ENCODE assay signal across 25 mouse cellular contexts in genomic region chr2:69228635-69229034, GRCm38 (mm10). TPM values are rescaled to one million over a fixed set of nuclear protein-coding genes. Genes with fewer than 3 reads are reported as not detected.
DNase-seq lines count a peak whose midpoint lies in the region; ATAC-seq and TF ChIP-seq lines count a peak whose summit lies in the region.
"Had no signal": no experiment of that assay in that cellular context is flagged by ENCODE, and none has a peak within 500 bp of the region (broad histone marks: within the 10 kb centered on the region; RNA-seq: fewer than 3 reads in every experiment).

No protein-coding gene starts in this region.

- H3K4me3 ChIP-seq in hindbrain, embryonic 13.5 days, result no peak overlapping the region
- H3K4me3 ChIP-seq in hindbrain, embryonic 12.5 days, result no peak overlapping the region
- no peak overlapping the region for H3K4me3 ChIP-seq in midbrain, embryonic 14.5 days (replicated peaks; ENCODE audit: low read depth, low read length)
- H3K4me3 ChIP-seq in midbrain, embryonic 10.5 days, result no peak overlapping the region
- H3K4me3 ChIP-seq in hindbrain, postnatal 0 days (ENCODE audit: low read length), result no peak overlapping the region
- H3K4me3 ChIP-seq in neural tube, embryonic 15.5 days (replicated peaks), result no peak overlapping the region
- H3K4me3 ChIP-seq: embryonic facial prominence, embryonic 13.5 days; forebrain, embryonic 13.5 days; heart, adult 2 months; heart, embryonic 15.5 days had no signal

- no peaks in the 10 kb centered on the region for H3K9me3 ChIP-seq in hindbrain, embryonic 13.5 days
- no peaks in the 10 kb centered on the region for H3K9me3 ChIP-seq in hindbrain, embryonic 12.5 days (replicated peaks)
- H3K9me3 ChIP-seq in midbrain, embryonic 14.5 days (ENCODE audit: control insufficient read depth, low read length), result no peaks in the 10 kb centered on the region
- H3K9me3 ChIP-seq in midbrain, embryonic 10.5 days (replicated peaks), result no peaks in the 10 kb centered on the region
- H3K9me3 ChIP-seq in hindbrain, postnatal 0 days (ENCODE audit: low read length), result no peaks in the 10 kb centered on the region
- no peaks in the 10 kb centered on the region for H3K9me3 ChIP-seq in neural tube, embryonic 15.5 days (replicated peaks)
- H3K9me3 ChIP-seq: embryonic facial prominence, embryonic 13.5 days; forebrain, embryonic 13.5 days; heart, embryonic 15.5 days had no signal

- H3K4me2 ChIP-seq in hindbrain, embryonic 13.5 days, result no peak overlapping the region
- H3K4me2 ChIP-seq in hindbrain, embryonic 12.5 days (replicated peaks), result no peak overlapping the region
- H3K4me2 ChIP-seq in midbrain, embryonic 14.5 days (ENCODE audit: low read length), result no peak overlapping the region
- H3K4me2 ChIP-seq in hindbrain, postnatal 0 days (ENCODE audit: low read depth, low read length), result no peak overlapping the region
- H3K4me2 ChIP-seq in neural tube, embryonic 15.5 days, result no peak overlapping the region
- H3K4me2 ChIP-seq: embryonic facial prominence, embryonic 13.5 days; forebrain, embryonic 13.5 days; heart, embryonic 11.5 days; heart, embryonic 15.5 days had no signal

- WGBS in hindbrain, embryonic 13.5 days, result 57% methylated on average over 6 of the region's 6 CpGs
- WGBS in hindbrain, embryonic 12.5 days, result 72% methylated on average over 6 of the region's 6 CpGs
- 60% methylated on average over 6 of the region's 6 CpGs for WGBS in midbrain, embryonic 14.5 days
- WGBS in midbrain, embryonic 10.5 days, result 82% methylated on average over 6 of the region's 6 CpGs
- 60% methylated on average over 6 of the region's 6 CpGs for WGBS in hindbrain, postnatal 0 days
- WGBS in neural tube, embryonic 15.5 days, result 53% methylated on average over 6 of the region's 6 CpGs

- 0 out of 2 replicates have a peak, but pooled peaks cover 6% of the 10 kb centered on the region for H3K4me1 ChIP-seq in hindbrain, embryonic 13.5 days (replicated peaks)
- no peaks in the 10 kb centered on the region for H3K4me1 ChIP-seq in hindbrain, embryonic 12.5 days
- no peaks in the 10 kb centered on the region for H3K4me1 ChIP-seq in midbrain, embryonic 14.5 days (ENCODE audit: control insufficient read depth, insufficient read depth, low read length)
- H3K4me1 ChIP-seq in midbrain, embryonic 10.5 days, result 0 out of 2 replicates have a peak, but pooled peaks cover 3% of the 10 kb centered on the region
- H3K4me1 ChIP-seq in hindbrain, postnatal 0 days (ENCODE audit: insufficient read depth, low read length), result no peaks in the 10 kb centered on the region
- no peaks in the 10 kb centered on the region for H3K4me1 ChIP-seq in neural tube, embryonic 15.5 days
- H3K4me1 ChIP-seq: embryonic facial prominence, embryonic 13.5 days; heart, embryonic 15.5 days had no signal

- H3K27me3 ChIP-seq in hindbrain, embryonic 13.5 days, result no peaks in the 10 kb centered on the region
- no peaks in the 10 kb centered on the region for H3K27me3 ChIP-seq in hindbrain, embryonic 12.5 days
- H3K27me3 ChIP-seq in midbrain, embryonic 14.5 days (ENCODE audit: control insufficient read depth, insufficient read depth, low read length), result no peaks in the 10 kb centered on the region
- no peaks in the 10 kb centered on the region for H3K27me3 ChIP-seq in midbrain, embryonic 10.5 days (ENCODE audit: low read depth, poor library complexity, severe bottlenecking)
- H3K27me3 ChIP-seq in hindbrain, postnatal 0 days (ENCODE audit: insufficient read depth, low read length), result no peaks in the 10 kb centered on the region
- no peaks in the 10 kb centered on the region for H3K27me3 ChIP-seq in neural tube, embryonic 15.5 days (replicated peaks)
- H3K27me3 ChIP-seq: CH12.LX; embryonic facial prominence, embryonic 13.5 days; heart, embryonic 15.5 days; Patski had no signal

- no peak for TF ChIP-seq CTCF in hindbrain, postnatal 0 days (IDR thresholded peaks at IDR 0.05; ENCODE audit: low read depth)

- H3K36me3 ChIP-seq in hindbrain, embryonic 13.5 days, result no peaks in the 10 kb centered on the region
- H3K36me3 ChIP-seq in hindbrain, embryonic 12.5 days, result no peaks in the 10 kb centered on the region
- H3K36me3 ChIP-seq in midbrain, embryonic 14.5 days (ENCODE audit: control insufficient read depth, insufficient read depth, low read length), result no peaks in the 10 kb centered on the region
- no peaks in the 10 kb centered on the region for H3K36me3 ChIP-seq in midbrain, embryonic 10.5 days
- H3K36me3 ChIP-seq in hindbrain, postnatal 0 days (ENCODE audit: insufficient read depth, low read length), result no peaks in the 10 kb centered on the region
- no peaks in the 10 kb centered on the region for H3K36me3 ChIP-seq in neural tube, embryonic 15.5 days
- H3K36me3 ChIP-seq: embryonic facial prominence, embryonic 13.5 days; heart, embryonic 15.5 days had no signal

- peak; percentile 23 for DNase-seq in midbrain, embryonic 14.5 days
- DNase-seq in midbrain, embryonic 10.5 days (ENCODE audit: low spot score), result no peak
- DNase-seq in hindbrain, postnatal 0 days (ENCODE audit: low spot score), result peak; percentile 13
- DNase-seq: adrenal gland, postnatal 14 days; cerebellum, adult 18-20 months; cerebellum, adult 9-11 months; cerebellum, postnatal 36 days; gastrocnemius, postnatal 14 days; heart, adult 2 months; heart, postnatal 14 days had no signal

- H3K9ac ChIP-seq in hindbrain, embryonic 13.5 days, result no peak overlapping the region
- no peak overlapping the region for H3K9ac ChIP-seq in hindbrain, embryonic 12.5 days
- no peak overlapping the region for H3K9ac ChIP-seq in midbrain, embryonic 14.5 days (replicated peaks; ENCODE audit: low read length)
- no peak overlapping the region for H3K9ac ChIP-seq in hindbrain, postnatal 0 days (replicated peaks; ENCODE audit: low read length)
- H3K9ac ChIP-seq in neural tube, embryonic 15.5 days (replicated peaks), result no peak overlapping the region
- H3K9ac ChIP-seq: embryonic facial prominence, embryonic 13.5 days; forebrain, embryonic 13.5 days; heart, embryonic 15.5 days had no signal

- peak overlapping the region; percentile 66; the same call in 1 of the 2 replicates for H3K27ac ChIP-seq in hindbrain, embryonic 13.5 days
- no peak overlapping the region for H3K27ac ChIP-seq in hindbrain, embryonic 12.5 days
- H3K27ac ChIP-seq in midbrain, embryonic 14.5 days (replicated peaks; ENCODE audit: low read depth, low read length), result peak overlapping the region; percentile 42; the same call in 1 of the 2 replicates
- no peak overlapping the region for H3K27ac ChIP-seq in midbrain, embryonic 10.5 days (replicated peaks)
- no peak overlapping the region for H3K27ac ChIP-seq in hindbrain, postnatal 0 days
- peak overlapping the region; percentile 30; the same call in 1 of the 2 replicates for H3K27ac ChIP-seq in neural tube, embryonic 15.5 days (replicated peaks)
- H3K27ac ChIP-seq: embryonic facial prominence, embryonic 13.5 days; forebrain, embryonic 13.5 days; heart, adult 2 months; heart, embryonic 15.5 days had no signal

- ATAC-seq in hindbrain, embryonic 13.5 days (ENCODE audit: low FRiP score), result peak; percentile 32; the same call in 1 of the 2 replicates
- ATAC-seq in hindbrain, embryonic 12.5 days (ENCODE audit: low FRiP score), result no peak
- ATAC-seq in midbrain, embryonic 14.5 days (ENCODE audit: low FRiP score, low TSS enrichment), result no peak
- no peak for ATAC-seq in hindbrain, postnatal 0 days
- no peak for ATAC-seq in neural tube, embryonic 15.5 days (ENCODE audit: low FRiP score)
- ATAC-seq: activated CD4-positive, CD25-positive, alpha-beta regulatory T cell, adult 4 months; forebrain, embryonic 13.5 days; inflammation-experienced regulatory T-cells, adult 6 months; Patski had no signal

RNA-seq across cellular contexts. Expression of gene G6pc2, which starts 17.8 kb away (rescaled TPM):
- polyA plus RNA-seq in hindbrain, embryonic 13.5 days (2015; fragmentation: Nextera tagmentation; extraction: Ambion mirVana), result 0.14 and 0.31 TPM in 2 replicates
- 0.19 TPM in 1 of 2 replicates, not detected in the other for polyA plus RNA-seq in hindbrain, embryonic 12.5 days (2016; fragmentation: Nextera tagmentation; extraction: Ambion mirVana)
- 0.20 and 0.28 TPM in 2 replicates for polyA plus RNA-seq in midbrain, embryonic 14.5 days (2014; fragmentation: Nextera tagmentation; extraction: Ambion mirVana)
- polyA plus RNA-seq in midbrain, embryonic 10.5 days (2016; fragmentation: Nextera tagmentation; extraction: Ambion mirVana), result not detected in 2 replicates
- 0.37 TPM in 1 of 2 replicates, not detected in the other for total RNA-seq in hindbrain, postnatal 0 days (2014; rRNA removed)
- polyA plus RNA-seq in hindbrain, postnatal 0 days (2015; fragmentation: Nextera tagmentation; extraction: Ambion mirVana), result 0.42 and 0.65 TPM in 2 replicates
- 0.19 and 0.31 TPM in 2 replicates for polyA plus RNA-seq in neural tube, embryonic 15.5 days (2015; fragmentation: Nextera tagmentation; extraction: Ambion mirVana)
- total RNA-seq: adrenal gland, adult 18-20 months; adrenal gland, postnatal 14 days; CH12.LX; gastrocnemius, adult 18-20 months; gastrocnemius, postnatal 14 days; heart, adult 2 months; heart, postnatal 14 days; hematopoietic stem cell, adult 5-6 weeks had no signal
- polyA plus RNA-seq: activated CD4-positive, CD25-positive, alpha-beta regulatory T cell, adult 4 months; embryonic facial prominence, embryonic 13.5 days; forebrain, embryonic 13.5 days; gonadal fat pad, adult 2 months; heart, adult 2 months; heart, embryonic 15.5 days; inflammation-experienced regulatory T-cells, adult 6 months had no signal

RNA-seq across cellular contexts. Expression of gene Spc25, which starts 22.6 kb away (rescaled TPM):
- polyA plus RNA-seq in hindbrain, embryonic 13.5 days (2015; fragmentation: Nextera tagmentation; extraction: Ambion mirVana), result 44.9 and 50.3 TPM in 2 replicates
- polyA plus RNA-seq in hindbrain, embryonic 12.5 days (2016; fragmentation: Nextera tagmentation; extraction: Ambion mirVana), result 127 and 128 TPM in 2 replicates
- 24.0 and 49.9 TPM in 2 replicates for polyA plus RNA-seq in midbrain, embryonic 14.5 days (2014; fragmentation: Nextera tagmentation; extraction: Ambion mirVana)
- polyA plus RNA-seq in midbrain, embryonic 10.5 days (2016; fragmentation: Nextera tagmentation; extraction: Ambion mirVana), result 250 and 252 TPM in 2 replicates
- total RNA-seq in hindbrain, postnatal 0 days (2014; rRNA removed), result 15.1 and 17.7 TPM in 2 replicates
- 36.9 and 42.1 TPM in 2 replicates for polyA plus RNA-seq in hindbrain, postnatal 0 days (2015; fragmentation: Nextera tagmentation; extraction: Ambion mirVana)
- 22.6 and 52.1 TPM in 2 replicates for polyA plus RNA-seq in neural tube, embryonic 15.5 days (2015; fragmentation: Nextera tagmentation; extraction: Ambion mirVana)

Comparison
In these comparisons a context has a peak if more than half of its experiments do, and no peak if none do; other contexts are left out.
1. H3K27ac ChIP-seq: peak in hindbrain, embryonic 13.5 days (single experiment), midbrain, embryonic 14.5 days (single experiment) and neural tube, embryonic 15.5 days (single experiment); none in hindbrain, embryonic 12.5 days (single experiment), midbrain, embryonic 10.5 days (single experiment) and hindbrain, postnatal 0 days (single experiment).